Mouse (Mus musculus) forebrain, postnatal 0 days (tissue): ENCODE results near the gene Atp1b1. TPM values are rescaled to one million over a fixed set of nuclear protein-coding genes. Genes with fewer than 3 reads are reported as not detected.

Experiments
- ATAC-seq: fragments of 200-750 bp; cut with Nextera tagmentation; 2 replicates; pipeline ENCODE4 v1.8.0; 2017; ENCODE audit warnings: mild to moderate bottlenecking, moderate library complexity
- DNase-seq: peaks from one replicate; pipeline ENCODE4 v3.0.0-alpha.2; 2015
- H3K27ac ChIP-seq: fragments of 300-500 bp; sonication (generic); 2 replicates; pipeline ENCODE4 v1.5.1; 2014; ENCODE audit warnings: low read depth, mild to moderate bottlenecking, antibody characterized with exemption, low read length, moderate library complexity, mixed read lengths
- H3K27me3 ChIP-seq: fragments of 300-500 bp; sonication (generic); 2 replicates; pipeline ENCODE4 v1.6.1; 2014; ENCODE audit warnings: mild to moderate bottlenecking, low read length, mixed read lengths; ENCODE audit not compliant: insufficient read depth
- H3K36me3 ChIP-seq: fragments of 300-500 bp; sonication (generic); 2 replicates; pipeline ENCODE4 v1.6.1; 2014; ENCODE audit warnings: mild to moderate bottlenecking, moderate library complexity; ENCODE audit not compliant: insufficient read depth
- H3K4me1 ChIP-seq: fragments of 300-500 bp; sonication (generic); 2 replicates; pipeline ENCODE4 v1.6.1; 2014; ENCODE audit warnings: antibody characterized with exemption; ENCODE audit not compliant: insufficient read depth
- H3K4me2 ChIP-seq: fragments of 300-500 bp; sonication (generic); 2 replicates; pipeline ENCODE4 v1.6.1; 2014; ENCODE audit warnings: low read depth, mild to moderate bottlenecking, moderate library complexity
- H3K4me3 ChIP-seq: fragments of 300-500 bp; sonication (generic); 2 replicates; pipeline ENCODE4 v1.5.1; 2014; ENCODE audit warnings: low read depth, low read length, mixed read lengths
- H3K9ac ChIP-seq: fragments of 300-500 bp; sonication (generic); 2 replicates; pipeline ENCODE4 v1.6.1; 2014; ENCODE audit warnings: mild to moderate bottlenecking
- H3K9me3 ChIP-seq: fragments of 300-500 bp; sonication (generic); 2 replicates; pipeline ENCODE4 v1.6.1; 2016; ENCODE audit warnings: low read length
- CTCF ChIP-seq: sonication (generic); IDR thresholded peaks from 2 replicates; pipeline ENCODE4 v1.5.1; 2016; ENCODE audit warnings: antibody characterized with exemption, control low read depth, low read depth
- WGBS: fragments of 180-500 bp; shearing (Covaris S2); extraction: QIAGEN DNeasy Blood & Tissue Kit; methylation state at CpG from one replicate; pipeline ENCODE4 v1.1.7; 2014; 5-methylcytosine and 5-hydroxymethylcytosine counted together
- polyA plus RNA-seq: library from polyadenylated mRNA; unstranded; fragments of >200 nt; fragmentation: Nextera tagmentation; extraction: Ambion mirVana; gene quantifications from 2 replicates; pipeline ENCODE4 v1.2.1, GENCODE M21; 2015
- total RNA-seq: library from RNA; depleted of rRNA; stranded (reverse); fragments of >200 nt; gene quantifications from 2 replicates; pipeline ENCODE4 v1.2.3, GENCODE M21; 2014

Atp1b1 gene
- total and polyA plus RNA-seq, 2 experiments from 2014 or later, result 226 to 432 TPM

DNA sequence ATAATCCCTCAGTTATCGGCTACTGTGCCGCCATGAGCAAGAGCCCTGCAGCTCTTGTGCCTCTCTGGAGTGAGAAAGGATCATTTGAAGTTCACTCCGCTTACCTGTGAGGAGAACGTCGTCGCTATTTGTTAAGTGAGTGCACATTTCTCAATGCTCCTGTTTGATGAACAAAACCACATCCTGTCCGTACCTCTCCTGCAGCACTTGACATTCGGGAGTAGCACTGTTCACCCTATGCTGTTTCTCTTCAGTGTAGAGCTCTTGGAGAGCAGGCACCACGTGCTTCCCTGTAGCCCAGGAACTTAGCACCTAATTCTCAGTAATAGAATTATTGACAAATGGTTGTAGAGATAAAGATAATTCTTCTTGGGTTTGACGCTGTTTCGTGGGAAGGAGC, 44.5 kb downstream of the Atp1b1 start:
- Histone ChIP-seq H3K36me3 (no peaks in the 10 kb centered on the region), H3K9me3 (no peaks in the 10 kb centered on the region), H3K27ac (no peak overlapping the region), H3K4me1 (no peaks in the 10 kb centered on the region), H3K4me3 (no peak overlapping the region), H3K27me3 (no peaks in the 10 kb centered on the region), H3K4me2 (no peak overlapping the region), H3K9ac (no peak overlapping the region)
- TF ChIP-seq CTCF, result no peak
- no peak for ATAC-seq
- no peak for DNase-seq
- 95% methylated on average over 11 of the region's 11 CpGs for WGBS

DNA sequence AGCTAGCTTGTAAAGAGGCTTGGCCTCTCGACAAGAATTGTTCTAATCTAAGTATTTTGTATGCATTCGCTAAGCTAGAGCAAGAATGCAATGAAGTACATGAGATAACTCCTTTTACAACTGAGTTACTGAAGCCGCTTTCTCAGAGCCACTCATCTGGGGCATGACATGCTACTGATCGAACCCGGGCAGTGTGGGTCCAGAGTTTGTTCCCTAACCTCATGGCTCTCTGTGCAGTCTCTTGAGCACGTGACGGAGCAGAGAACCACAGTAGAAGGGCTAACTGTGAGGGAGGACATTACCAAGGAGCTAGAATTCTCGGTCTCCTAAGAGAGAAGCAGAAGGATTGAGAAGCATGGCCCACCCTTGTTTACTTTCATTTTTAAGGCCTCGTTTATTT, 45.2 kb downstream of the Atp1b1 start:
- Histone ChIP-seq H3K4me1 (no peaks in the 10 kb centered on the region), H3K9ac (no peak overlapping the region), H3K4me3 (no peak overlapping the region), H3K4me2 (no peak overlapping the region), H3K9me3 (no peaks in the 10 kb centered on the region), H3K27me3 (no peaks in the 10 kb centered on the region), H3K36me3 (no peaks in the 10 kb centered on the region), H3K27ac (no peak overlapping the region)
- no peak for DNase-seq
- ATAC-seq, result no peak
- WGBS, result 99% methylated on average over 9 of the region's 9 CpGs
- no peak for TF ChIP-seq CTCF

DNA sequence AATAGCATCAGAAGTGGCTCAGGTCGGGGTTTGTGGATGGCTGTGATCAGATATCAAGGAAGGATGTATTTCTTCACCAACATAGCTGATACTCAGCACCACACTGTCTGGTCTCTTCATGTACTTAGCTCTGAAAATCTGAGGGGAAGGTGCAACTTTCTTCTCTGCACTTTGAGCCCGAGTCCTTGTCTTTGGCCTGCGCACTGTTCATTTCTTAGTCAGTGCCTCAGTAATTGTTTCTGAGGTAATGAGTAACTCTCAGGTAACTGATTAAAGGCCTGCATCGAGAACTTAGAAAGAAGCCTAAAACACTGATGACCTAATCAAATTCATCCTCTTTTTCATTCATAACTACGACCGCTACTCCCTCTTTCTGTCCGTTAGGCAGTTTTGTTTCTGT, 46.8 kb downstream of the Atp1b1 start:
- H3K9ac ChIP-seq, result no peak overlapping the region
- H3K4me1 ChIP-seq, result no peaks in the 10 kb centered on the region
- ATAC-seq (no peak), DNase-seq (no peak)
- H3K4me3 ChIP-seq, result no peak overlapping the region
- no peaks in the 10 kb centered on the region for H3K9me3 ChIP-seq
- TF ChIP-seq CTCF, result no peak
- WGBS, result 91% methylated on average over 7 of the region's 7 CpGs
- no peaks in the 10 kb centered on the region for H3K27me3 ChIP-seq
- H3K27ac ChIP-seq, result no peak overlapping the region
- no peak overlapping the region for H3K4me2 ChIP-seq
- H3K36me3 ChIP-seq, result no peaks in the 10 kb centered on the region

DNA sequence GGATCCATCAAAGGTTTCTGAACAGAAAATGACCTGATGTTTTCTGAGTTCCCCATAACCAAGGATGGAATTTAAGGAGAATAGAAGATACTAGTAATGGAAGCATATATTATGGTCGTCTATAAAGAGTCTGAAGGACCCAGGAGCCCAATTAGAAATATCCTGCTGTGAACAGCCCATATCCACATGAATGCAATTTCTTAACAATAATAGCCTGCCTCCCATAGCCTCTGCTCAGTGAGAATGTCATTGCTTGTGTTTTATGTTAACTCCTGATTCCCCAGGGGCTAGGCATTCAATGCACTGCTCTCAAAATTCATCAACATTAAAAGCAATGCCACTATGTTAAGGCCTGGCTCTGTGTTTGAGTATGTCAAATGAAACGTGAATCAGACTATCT, 49.5 kb downstream of the Atp1b1 start:
- H3K9ac ChIP-seq, result no peak overlapping the region
- 0 out of 2 replicates have a peak, but pooled peaks cover 5% of the 10 kb centered on the region for H3K36me3 ChIP-seq
- no peak overlapping the region for H3K4me3 ChIP-seq
- ATAC-seq (no peak), DNase-seq (no peak)
- 17% methylated on average over 2 of the region's 2 CpGs for WGBS
- no peak for TF ChIP-seq CTCF
- no peaks in the 10 kb centered on the region for H3K4me1 ChIP-seq
- no peak overlapping the region for H3K27ac ChIP-seq
- H3K9me3 ChIP-seq, result no peaks in the 10 kb centered on the region
- no peak overlapping the region for H3K4me2 ChIP-seq
- H3K27me3 ChIP-seq, result no peaks in the 10 kb centered on the region

DNA sequence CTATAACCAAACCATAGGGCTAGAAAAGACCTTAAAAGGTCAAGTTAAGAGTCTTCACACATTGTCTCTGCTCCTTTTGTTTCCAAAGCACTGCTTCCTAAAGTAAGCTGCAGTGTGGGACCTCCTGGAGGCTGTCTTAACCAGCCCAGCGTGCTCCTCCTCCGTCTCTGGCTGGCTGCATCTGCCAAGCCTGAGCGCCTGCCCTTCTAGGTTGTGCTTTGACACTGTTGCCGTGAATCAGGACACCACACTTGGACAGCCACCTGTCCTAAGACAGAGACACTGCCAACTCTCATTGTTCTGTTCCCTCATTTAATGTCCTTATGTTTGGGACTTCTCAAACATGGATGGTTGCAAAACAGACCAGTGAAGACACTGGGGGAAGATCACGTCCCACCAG, 51.6 kb downstream of the Atp1b1 start:
- ATAC-seq, result no peak
- 55% methylated on average over 5 of the region's 5 CpGs for WGBS
- no peak for TF ChIP-seq CTCF

DNA sequence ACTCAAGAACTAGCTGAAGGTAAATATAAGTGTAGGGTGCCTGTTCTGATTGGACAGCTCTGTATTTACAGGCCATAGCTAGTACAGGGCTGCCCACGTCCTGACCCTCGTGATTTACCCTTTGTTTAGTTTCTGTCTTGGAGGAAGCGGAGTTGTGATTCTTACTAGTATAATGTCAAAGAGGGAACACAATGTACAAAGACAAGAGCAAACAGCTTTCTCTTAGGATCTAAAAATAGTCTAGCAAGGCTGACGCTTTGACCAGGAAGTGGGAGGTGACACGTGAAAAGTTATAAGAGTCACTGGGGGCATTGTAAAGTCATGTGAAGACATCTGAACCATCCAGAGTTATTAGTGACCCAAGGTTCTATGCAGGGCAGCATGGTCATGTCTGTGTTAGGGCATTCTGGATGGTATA, 52.8 kb downstream of the Atp1b1 start:
- no peak overlapping the region for H3K4me2 ChIP-seq
- no peaks in the 10 kb centered on the region for H3K9me3 ChIP-seq
- no peak overlapping the region for H3K9ac ChIP-seq
- DNase-seq (no peak), ATAC-seq (no peak)
- H3K27me3 ChIP-seq, result no peaks in the 10 kb centered on the region
- WGBS, result 83% methylated on average over 5 of the region's 5 CpGs
- peaks cover 10% of the 10 kb centered on the region; the same call in 1 of the 2 replicates for H3K36me3 ChIP-seq
- no peaks in the 10 kb centered on the region for H3K4me1 ChIP-seq
- TF ChIP-seq CTCF, result no peak
- no peak overlapping the region for H3K27ac ChIP-seq
- no peak overlapping the region for H3K4me3 ChIP-seq

More for the DNA sequence above, 51.6 kb downstream of the Atp1b1 start:
- Histone ChIP-seq H3K36me3 (peaks cover 10% of the 10 kb centered on the region; the same call in 1 of the 2 replicates), H3K4me1 (no peaks in the 10 kb centered on the region), H3K4me3 (no peak overlapping the region), H3K27me3 (no peaks in the 10 kb centered on the region), H3K27ac (no peak overlapping the region), H3K4me2 (no peak overlapping the region), H3K9ac (no peak overlapping the region), H3K9me3 (no peaks in the 10 kb centered on the region)
- no peak for DNase-seq

DNA sequence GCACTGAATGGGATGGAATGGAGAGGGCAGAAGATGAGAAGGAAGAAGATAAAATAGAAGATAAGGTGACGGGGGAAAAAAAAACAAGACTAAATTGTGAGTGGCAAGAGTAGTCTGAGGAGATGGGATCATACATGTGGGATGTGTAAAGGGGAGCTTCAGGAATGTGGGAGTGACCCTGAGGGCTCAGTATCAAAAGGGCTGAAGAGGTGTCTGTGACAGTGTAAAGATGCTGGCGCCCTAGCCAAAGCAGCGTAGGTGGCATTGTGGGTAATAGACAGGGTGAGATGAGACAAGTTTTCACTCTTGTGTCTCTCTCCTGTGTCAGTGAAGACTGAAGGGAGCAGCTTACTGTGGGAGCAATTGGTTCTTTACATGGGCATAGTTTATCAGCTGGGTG, 58.6 kb downstream of the Atp1b1 start:
- Histone ChIP-seq H3K4me2 (no peak overlapping the region), H3K9me3 (no peaks in the 10 kb centered on the region), H3K4me3 (no peak overlapping the region), H3K9ac (no peak overlapping the region), H3K4me1 (peaks cover 15% of the 10 kb centered on the region), H3K27ac (no peak overlapping the region), H3K27me3 (no peaks in the 10 kb centered on the region), H3K36me3 (peaks cover 10% of the 10 kb centered on the region; the same call in 1 of the 2 replicates)
- no peak for TF ChIP-seq CTCF
- DNase-seq (no peak), ATAC-seq (no peak)
- 97% methylated on average over 3 of the region's 3 CpGs for WGBS

DNA sequence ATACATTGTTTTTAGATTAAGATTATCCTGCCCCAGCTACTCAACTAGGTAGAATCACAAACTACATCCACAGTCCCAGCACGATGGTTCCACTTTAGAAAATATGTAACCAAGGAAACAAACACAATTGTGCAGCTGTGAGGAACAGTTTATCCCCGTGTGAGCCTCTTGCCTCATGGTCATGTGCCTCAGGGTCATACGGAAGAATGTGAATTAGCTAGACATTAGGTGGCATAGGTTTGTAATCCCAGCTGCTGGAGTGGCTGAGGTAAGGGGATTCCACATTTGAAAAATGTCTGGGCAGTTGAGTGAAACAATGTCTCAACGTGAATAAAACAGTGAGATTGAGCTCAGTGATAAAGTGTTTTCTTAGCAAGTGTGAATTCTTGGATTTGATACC, 60.5 kb downstream of the Atp1b1 start:
- H3K36me3 ChIP-seq, result peaks cover 5% of the 10 kb centered on the region; the same call in 1 of the 2 replicates
- H3K4me3 ChIP-seq, result no peak overlapping the region
- H3K27ac ChIP-seq, result no peak overlapping the region
- no peak for DNase-seq
- 41% methylated on average over 4 of the region's 4 CpGs for WGBS
- no peaks in the 10 kb centered on the region for H3K9me3 ChIP-seq
- H3K9ac ChIP-seq, result no peak overlapping the region
- H3K4me1 ChIP-seq, result peaks cover 15% of the 10 kb centered on the region
- no peak overlapping the region for H3K4me2 ChIP-seq
- no peak for TF ChIP-seq CTCF
- H3K27me3 ChIP-seq, result no peaks in the 10 kb centered on the region
- no peak for ATAC-seq
